Mouse (Mus musculus) ES-CJ7 (cell line): Measurements from ENCODE around the gene H60b.
"Not testable (repeated sequence)": the region's sequence is repeated elsewhere in the genome, so short reads cannot be mapped to it uniquely, and the experiment has no call there.

ENCODE experiments used
- DNase-seq: peaks from one replicate; pipeline ENCODE4 v3.0.0; 2011; ENCODE audit warnings: low read depth, low spot score

Gene H60b

DNA sequence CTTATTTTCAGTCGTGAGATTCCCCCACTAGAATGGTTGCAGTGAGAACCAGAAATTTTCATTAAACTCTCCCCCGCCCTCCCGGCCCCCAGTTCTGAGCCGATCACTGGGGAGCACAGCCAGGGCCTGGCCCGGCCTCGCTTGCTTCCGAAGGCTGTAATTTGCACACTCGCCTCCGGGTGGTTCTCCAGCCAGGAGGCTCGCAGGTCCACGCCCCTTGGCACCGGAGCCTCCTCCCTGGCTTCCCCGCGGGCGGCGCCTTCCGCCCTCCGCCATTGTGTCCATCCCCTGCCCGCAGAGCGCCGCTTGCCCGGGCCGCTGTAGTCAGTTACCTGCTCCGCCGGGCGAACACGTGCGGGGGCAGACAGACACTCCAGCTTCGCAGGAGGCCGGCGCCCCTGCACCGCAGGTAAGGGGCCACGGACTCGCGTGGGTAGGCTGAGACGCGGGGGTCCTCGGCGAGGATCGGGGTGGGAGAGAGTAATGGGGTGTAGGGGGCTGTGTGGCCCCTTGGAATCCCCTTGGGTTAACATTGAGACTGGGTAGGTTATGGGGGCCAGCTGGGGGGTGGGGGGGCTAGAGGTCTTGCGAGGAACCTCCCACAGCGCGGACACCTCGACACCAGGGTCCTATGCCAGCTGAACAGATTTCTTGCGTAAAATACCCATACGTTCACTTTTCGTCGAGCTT lies at the start of gene H60b, which contains the start of gene Raet1e:
H60b (plus strand) TSS at position 277 of the 690 bp plus-strand sequence.
Raet1e (plus strand) TSS at position 260 of the 690 bp plus-strand sequence.
- peak; percentile 68 for DNase-seq

DNA sequence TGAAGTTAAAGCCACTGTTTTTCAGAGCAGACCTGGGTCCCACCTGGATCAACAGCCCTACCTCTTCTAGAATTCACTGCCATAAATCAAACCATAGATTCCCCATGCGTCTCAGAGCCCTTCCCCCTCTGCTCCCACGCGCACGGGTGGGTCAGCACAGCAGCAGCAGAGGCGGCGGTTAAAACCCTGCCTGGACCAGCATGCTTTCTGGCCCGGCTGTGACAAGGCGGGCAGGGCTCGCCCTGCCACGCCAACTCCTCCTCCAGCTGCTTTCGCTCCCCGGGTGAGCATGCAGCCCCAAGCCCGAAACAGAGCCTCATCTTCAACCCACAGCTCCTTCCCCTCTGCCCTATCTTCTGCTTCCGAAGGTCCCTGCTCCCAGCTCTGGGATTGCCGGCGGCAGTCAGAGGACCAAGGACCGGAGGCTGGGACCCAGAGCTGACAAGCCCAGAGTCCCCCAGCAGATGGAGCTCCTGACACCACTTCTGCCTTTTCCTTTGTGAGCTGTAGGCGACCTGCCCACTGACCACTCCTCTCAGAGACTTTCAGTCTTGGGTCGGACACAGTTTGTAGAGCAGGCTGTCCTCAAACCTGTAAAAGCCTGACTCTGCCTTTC lies 17.6 kb upstream of the H60b start:
- DNase-seq, result peak; percentile 62

DNA sequence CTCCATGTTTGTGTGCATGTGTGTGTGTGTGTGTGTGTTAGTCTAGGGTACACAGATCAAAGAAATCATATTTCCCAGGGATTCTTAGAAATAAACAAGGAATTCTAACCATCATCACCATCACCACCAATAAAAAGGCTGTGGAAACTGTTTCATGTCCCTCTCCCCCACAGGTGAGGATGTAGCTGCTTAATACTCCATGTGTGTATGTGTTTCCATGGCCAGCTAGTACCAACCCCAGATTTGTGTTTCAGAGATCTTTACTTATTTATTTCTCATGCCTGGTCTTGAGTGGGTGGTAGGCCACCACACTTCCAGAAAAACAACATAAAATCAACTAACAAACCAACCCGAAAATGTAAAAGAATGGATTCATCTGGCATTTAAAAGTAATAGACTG lies 16.2 kb upstream of the H60b start:
- peak; percentile 92 for DNase-seq

DNA sequence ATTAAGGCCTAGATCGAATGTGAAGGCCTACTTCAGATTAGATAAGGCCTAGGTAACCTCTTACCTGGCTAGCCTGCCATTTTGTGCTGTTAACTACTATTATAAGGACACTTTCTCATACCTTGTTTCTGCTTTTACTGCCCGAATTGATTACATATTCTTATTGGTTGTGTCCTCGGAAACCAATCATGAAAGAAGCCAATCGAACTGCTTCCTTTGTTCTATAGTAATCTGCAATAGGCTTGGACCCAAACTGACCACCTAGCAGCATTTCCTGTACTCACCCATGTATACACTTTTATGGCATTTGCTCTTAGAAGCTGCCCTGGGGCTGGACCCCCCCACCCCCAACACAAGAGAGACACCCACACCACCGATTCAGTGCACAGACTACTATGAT lies 15.5 kb upstream of the H60b start:
- no peak for DNase-seq

DNA sequence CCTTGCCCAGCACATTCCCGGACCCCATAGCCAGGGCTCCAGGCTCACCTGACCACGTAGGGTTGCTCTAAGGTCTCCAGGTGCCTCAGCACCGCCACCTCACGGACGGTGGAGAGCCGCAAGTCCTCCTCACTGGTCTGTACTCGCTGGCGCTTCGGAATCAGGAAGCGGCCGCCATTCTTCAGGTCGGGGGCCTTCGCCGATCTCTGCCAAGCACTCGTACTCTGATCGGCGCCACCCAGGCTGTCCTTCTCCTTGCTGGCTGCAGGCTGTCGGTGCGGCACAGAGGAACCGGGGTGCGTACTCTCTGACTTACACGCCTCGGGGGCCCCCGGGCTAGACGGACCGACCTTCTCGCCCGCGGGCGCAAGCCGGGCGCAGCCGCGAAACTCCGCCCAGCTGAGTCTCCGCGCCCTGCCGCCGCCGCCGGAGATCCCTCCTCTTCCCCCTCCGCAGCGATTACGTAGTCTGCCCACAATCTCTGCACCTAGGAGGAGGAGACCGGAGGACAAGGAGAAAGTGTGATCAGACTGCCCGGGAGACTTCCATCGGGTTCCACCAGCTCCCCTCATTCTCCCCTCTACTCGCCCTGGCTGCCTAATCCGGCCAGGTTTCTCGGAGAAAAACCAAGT lies 9.8 kb upstream of the H60b start:
- DNase-seq, result peak; percentile 66

DNA sequence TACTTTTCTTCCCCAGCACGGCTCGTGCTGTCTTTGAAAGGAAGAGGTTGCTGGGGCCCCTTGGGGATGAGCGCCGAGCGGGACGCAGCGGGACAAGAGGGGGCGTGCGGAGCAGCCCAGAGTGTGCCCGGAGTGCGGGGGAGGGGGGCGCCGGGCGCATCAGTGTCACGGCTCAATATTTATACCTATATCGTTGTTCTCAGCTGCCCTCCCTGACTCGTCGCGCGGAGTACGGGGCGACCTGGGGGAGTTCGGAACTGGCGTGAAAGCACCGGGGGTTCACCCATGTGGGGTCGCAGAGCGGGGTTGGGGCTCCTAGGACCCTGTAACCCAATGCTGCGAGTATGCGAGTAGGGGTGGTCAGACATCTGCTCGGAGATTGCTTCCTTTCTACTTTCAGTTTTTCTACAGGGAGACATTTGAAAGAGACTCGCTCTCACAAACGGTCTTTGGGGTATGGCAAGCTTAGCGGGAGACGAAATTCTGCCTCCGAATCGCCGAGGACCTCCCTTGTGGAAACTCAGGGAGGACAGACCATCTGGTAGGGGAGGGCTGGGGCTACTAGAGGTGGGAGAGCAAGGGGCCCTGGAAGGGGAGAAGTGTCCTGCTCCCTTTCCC lies 9.2 kb upstream of the H60b start, which contains the start of gene E030030I06Rik:
E030030I06Rik (minus strand) TSS at position 198 of the 618 bp plus-strand sequence.
- peak; percentile 60 for DNase-seq

DNA sequence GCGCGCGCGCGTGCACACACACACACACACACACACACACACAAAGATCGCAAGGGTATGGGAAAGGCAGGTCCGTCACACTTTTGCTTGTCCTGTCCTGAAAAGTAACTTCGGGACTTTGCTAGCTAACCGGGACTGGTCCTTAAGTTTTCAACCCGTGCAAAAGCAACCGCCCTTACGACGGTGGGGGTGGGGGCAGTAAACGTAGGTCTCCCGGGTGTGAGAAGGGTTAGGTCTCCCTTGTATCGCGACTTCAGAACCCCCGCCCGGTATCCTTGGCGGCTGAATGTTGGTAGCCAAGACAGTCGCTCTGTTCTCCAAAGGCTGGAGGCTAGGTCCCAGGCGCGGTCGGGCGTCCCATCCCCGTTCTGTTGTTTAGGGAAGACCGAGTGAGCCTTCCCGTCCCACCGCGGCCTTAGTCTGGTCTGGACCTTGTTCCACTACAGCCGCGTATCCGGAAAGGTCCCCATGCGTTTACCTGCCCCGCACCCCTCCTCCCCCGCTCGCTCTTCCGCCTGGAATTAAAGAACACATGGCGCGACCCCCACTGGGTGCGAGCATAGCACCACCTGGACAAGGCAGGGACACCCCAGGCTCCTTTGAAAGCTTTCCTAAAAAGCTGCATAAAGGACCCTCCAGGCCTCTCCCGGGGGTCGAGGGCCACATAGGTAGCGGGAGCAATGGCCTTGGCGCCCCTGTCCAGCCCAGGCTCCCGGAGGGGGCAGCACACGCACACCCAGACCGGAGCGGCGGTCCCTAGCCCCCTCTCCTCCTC lies 8.5 kb upstream of the H60b start:
- peak; percentile 53 for DNase-seq

DNA sequence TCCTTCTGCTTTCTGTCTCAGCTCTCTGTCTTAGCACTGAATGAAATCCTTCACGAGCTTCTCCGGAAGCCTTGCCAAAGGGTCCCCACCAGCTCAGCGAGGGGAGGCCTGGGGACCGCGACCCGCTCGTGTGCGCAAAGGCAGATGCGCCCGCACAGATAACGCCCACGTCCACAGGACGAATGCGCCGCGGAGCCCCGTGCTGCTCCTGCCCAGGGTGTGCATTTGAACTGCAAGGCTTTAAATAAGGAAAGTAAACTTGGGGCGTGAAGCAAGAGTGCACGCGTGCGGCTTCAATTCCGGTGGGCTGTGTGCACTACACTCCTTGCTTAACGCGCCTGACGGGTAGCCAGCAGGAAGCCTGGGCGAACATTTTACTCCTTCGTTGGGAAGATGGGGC lies 7.8 kb upstream of the H60b start:
- no peak for DNase-seq

DNA sequence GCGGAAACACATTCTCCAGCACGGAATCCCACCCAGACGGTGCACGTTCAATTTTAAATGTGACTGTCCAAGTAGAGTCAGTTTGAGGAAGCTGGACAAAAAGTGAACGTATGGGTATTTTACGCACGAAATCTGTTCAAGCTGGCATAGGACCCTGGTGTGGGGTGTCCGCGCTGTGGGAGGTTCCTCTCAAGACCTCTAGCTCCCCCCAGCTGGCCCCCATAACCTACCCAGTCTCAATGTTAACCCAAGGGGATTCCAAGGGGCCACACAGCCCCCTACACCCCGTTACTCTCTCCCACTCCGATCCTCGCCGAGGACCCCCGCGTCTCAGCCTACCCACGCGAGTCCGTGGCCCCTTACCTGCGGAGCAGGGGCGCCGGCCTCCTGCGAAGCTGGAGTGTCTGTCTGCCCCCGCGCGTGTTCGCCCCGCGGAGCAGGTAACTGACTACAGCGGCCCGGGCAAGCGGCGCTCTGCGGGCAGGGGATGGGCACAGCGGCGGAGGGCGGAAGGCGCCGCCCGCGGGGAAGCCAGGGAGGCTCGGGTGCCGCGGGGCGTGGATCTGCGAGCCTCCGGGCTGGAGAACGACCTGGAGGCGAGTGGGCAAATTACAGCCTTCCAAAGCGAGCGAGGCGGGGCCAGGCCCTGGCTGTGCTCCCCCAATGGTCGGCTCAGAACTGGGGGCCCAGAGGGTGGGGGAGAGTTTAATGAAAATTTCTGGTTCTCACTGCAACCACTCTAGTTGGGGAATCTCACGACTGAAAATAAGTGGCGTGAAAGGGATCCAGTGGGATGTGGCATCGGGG lies 7.1 kb upstream of the H60b start:
- not testable (repeated sequence) for DNase-seq

DNA sequence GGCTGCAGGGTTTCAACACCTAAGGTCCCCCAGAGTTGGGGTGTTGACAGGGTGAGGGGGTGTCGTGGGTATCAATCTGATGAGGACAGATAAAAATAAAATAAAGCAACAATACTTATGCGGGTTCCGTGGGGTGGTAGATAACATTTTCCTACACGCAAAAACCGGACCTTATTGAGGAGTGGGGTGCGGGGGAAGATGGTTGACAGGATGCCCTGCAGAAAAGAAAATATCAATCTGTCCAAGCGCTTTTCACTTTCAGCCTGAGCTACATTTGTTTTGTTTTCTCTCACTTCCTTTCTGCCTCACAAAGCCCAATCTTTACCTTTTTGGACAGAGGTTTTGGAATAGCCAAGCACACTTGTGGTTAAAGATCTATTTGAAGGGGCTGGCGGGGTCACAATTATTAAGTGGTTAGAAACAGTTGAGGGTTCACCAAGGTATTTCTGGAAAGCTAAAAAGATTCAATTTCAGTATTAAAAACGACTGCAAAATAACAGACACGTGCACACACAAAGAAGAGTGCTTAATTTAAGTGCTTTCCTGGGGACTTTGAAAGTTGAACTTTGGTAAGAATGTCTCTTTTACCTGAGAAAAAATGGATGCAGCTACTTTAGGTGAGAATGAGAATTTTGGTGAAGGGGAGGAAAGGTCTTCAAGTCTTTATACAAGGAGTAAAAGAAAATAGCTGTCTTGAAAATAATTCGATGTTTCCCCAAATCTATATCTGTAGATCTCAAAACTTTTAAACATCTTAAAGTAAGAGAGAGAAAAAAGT lies 6.3 kb upstream of the H60b start:
- not testable (repeated sequence) for DNase-seq

DNA sequence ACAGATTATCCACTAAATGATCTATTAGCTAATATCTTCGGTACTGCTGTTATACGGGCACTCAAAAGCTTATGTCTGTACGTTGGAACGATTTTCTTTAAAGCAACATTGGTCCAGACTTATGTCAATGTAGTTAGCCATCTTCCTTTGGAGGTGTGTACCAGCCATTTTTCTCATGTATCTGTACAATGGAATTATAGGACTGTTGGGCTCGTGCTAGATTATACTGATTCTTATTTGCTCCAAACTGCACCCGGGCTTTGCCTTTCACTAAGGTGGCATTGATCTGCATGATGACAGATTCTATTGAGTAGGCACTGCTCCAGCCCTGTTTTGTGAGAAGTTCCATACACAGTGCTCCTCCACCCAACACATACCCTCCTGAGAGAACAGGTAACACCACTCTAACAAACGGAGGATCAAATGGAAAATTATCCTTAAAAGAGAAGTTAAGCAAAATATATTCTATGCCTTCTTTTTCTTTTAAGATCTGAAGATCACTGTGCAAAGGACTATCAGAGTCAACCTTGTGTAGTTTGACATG lies 5.2 kb upstream of the H60b start:
- not testable (repeated sequence) for DNase-seq

DNA sequence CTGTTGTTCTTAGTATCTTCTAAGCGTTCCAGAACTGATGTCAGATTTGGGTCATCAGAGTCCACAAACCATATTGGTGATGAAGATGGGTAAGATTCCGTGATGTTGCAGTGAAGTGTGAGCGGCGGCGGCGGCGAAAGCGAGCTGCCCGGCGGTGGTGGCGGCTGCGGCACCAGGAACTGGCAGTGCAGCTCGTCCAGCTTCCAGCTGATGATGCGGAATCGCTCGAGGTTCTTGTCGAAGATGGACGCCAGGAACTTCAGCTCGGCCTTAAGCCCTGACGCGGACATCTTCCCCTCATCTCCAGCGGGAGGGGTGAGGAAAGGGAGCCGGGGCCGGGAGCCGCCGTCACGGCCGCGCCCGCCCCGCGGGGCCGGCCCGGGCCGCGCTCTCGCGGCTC lies 4.3 kb upstream of the H60b start:
- not testable (repeated sequence) for DNase-seq

DNA sequence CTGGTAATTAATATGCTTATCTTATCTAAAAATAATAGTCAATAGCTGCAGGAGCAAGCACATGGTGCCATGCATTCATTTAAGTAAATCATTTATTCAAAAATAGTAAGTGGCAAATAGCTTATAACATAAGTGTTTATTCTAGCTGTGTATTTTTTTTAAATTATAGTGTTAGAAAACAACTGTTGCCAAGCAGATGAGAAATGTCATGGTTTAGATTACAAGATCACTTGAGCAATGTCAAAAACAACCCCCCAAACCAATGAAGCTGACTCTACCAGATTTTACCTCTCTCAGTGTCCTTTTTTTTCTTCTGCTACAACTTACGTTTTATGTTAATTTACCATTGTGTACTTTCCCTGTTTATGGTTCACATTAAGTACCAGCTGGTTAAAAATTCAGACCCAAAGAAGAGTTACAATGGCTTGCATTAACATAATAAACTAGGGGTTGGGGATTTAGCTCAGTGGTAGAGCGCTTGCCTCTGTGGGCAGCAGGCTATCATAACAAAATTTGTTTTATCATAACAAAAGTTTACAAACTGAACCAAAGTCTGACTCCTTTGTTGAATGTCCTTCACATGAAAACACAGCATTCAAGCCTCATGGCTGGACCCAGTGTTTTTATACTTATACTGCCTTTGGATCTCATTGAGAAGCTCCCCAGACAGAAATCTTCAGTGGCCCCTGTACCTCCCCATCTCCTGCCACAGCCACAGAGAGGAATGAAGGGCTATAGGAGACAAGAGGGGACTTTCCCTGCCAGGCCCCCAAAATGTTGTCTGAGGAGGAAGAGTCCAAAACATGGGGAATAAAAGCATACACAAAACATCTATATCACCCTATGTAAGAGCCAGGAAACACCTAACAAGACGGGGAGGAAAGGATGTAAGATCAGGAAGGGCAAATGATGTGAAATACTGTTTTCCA lies 3.3 kb upstream of the H60b start:
- DNase-seq, result no peak

DNA sequence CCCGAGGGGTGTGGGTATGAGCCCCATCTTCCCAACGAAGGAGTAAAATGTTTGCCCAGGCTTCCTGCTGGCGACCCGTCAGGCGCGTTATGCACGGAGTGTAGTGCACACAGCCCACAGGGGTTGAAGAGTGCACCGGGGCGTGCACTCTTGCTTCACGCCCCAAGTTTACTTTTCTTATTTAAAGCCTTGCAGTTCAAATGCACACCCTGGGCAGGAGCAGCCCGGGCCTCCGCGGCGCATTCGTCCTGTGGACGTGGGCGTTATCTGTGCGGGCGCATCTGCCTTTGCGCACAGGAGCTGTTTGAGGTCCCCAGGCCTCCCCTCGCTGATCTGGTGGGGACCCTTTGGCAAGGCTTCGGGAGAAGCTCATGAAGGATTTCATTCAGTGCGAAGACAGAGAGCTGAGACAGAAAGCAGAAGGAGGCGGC lies 760 bp downstream of the H60b start:
- peak; percentile 53 for DNase-seq

DNA sequence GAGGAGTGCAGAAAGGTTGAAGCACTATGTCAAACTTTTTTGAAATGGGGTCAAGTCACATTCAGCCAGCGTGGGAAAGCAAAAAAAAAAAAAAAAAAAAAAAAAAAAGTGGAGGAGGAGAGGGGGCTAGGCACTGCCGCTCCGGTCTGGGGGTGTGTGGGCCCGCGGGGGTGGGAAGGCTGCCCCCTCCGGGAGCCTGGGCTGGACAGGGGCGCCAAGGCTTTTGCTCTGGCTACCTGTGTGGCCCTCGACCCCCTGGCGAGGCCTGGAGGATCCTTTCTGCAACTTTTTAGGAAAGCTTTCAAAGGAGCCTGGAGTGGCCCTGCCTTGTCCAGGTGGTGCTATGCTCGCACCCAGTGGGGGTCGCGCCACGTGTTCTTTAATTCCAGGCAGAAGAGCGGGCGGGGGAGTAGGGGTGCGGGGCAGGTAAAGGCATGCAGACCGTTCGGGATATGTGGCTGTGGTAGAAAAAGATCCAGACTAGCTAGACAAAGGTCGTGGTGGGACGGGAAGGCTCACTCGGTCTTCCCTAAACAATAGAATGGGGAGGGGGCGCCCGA lies 1.3 kb downstream of the H60b start:
- DNase-seq, result peak; percentile 51

DNA sequence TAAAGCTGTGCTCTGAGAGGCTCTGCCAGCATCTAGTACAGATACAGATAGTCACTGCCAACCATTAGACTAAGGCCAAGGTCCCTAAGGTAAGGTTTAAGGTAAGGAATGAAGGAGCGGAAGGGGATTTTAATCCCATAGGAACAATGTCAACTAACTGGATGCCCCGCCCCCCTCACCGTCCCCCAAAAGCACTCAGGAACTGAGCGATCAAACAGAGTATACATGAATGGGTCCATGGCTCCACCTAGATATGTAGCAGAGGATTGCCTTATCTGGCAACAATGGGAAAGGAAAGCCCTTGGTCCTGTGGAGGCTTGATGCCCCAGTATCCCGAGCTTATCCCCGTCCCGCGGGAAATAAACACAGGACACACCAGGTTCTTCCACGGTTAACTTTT lies 4.9 kb downstream of the H60b start:
- DNase-seq, result not testable (repeated sequence)

DNA sequence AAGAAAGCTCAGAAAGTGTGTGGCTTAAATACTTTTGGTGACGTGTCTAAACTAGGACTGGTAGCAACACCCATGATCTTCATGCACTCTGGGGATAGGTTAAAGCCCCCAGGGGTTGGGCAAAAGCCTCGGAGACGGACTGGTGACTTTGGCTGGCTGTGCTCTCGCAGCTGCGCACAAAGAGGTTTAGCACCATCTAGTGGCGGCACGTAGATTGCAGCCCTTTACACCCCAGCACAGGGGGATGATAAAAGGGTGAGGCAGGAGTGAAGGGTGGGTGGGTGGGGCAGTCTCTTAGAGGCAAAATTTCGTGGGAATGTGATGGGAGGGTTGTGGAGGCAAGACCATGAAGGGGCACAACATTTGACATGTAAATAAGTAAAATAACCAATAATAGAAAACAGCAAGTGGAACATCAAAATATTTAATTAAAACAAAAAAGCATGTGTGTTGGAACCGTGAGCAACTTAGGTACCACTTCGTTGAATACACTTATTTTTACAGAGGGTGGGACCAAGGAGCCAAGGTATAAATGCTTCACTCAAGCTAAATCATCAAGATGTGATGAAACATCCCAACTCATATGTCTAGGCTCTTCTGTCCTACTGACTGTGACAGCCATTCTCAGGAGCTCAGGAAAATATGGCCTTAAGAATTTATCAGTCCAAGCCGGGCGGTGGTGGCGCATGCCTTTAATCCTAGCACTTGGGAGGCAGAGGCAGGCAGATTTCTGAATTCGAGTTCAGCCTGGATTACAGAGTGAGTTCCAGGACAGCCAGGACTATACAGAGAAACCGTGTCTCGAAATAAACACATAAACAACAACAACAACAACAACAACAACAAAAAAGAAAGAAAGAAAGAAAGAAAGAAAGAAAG lies 5.6 kb downstream of the H60b start:
- peak; percentile 71 for DNase-seq
